Mouse (Mus musculus): ENCODE results near the gene Idnk.

DNA sequence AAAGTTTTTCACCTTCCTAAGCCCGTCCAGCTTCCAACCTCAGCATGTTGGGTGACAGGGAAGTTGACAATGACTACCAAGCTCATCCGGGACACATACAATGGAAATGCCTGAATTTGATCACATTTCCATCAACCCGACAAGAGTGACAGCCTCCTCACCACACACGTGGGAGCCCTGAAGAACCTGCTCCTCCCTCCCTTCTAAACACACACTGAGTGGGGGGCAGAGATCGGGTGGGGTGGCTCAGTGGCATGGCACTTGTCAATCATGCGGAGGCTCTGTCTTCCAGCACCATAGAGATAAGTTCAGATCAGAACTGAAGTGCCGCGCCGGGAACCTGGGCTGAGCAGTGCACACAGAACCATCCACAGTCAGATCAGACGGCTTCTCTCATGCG is 7.0 kb upstream of the Idnk start:
- TF ChIP-seq POLR2A (IDR thresholded peaks at IDR 0.05; ENCODE audit: control insufficient read depth, low read depth, low read length) (no peak), CTCF (IDR thresholded peaks at IDR 0.05; ENCODE audit: control insufficient read depth, insufficient read depth, insufficient replicate concordance, low read depth, low read length) (no peak)

Data from testis, adult 2 months (tissue).